Mouse (Mus musculus) brain, embryonic 14.5 days (tissue): ENCODE data around the gene Zfp609. TPM values are rescaled to one million over a fixed set of nuclear protein-coding genes. Genes with fewer than 3 reads are reported as not detected.
A peak's percentile ranks its signal among the peaks of the same experiment; 100 is the strongest.

Experiments
- DNase-seq: peaks from one replicate; pipeline ENCODE4 v3.0.0-alpha.2; 2011; ENCODE audit warnings: low read depth
- CTCF ChIP-seq: fragments of 200-500 bp; IDR thresholded peaks from 2 replicates; pipeline ENCODE4 v1.5.1; 2012; ENCODE audit warnings: inconsistent platforms, mild to moderate bottlenecking, moderate library complexity, borderline replicate concordance; ENCODE audit not compliant: insufficient read depth, insufficient read length; ENCODE audit errors: extremely low read depth
- POLR2A ChIP-seq: fragments of 200-500 bp; IDR thresholded peaks from 2 replicates; pipeline ENCODE4 v1.6.1; 2012; ENCODE audit warnings: mild to moderate bottlenecking, inconsistent platforms, borderline replicate concordance; ENCODE audit not compliant: poor library complexity, insufficient read depth, insufficient read length, severe bottlenecking; ENCODE audit errors: extremely low read depth
- polyA plus RNA-seq: library from polyadenylated mRNA; depleted of rRNA; stranded (reverse); fragments of >200 nt; gene quantifications from 2 replicates; pipeline ENCODE4 v1.2.3, GENCODE M21; 2012; rRNA removed

The Zfp609 gene
- polyA plus RNA-seq, 1 experiment, result 35.4 TPM

- DNase-seq, result no peak
- TF ChIP-seq CTCF (no peak), POLR2A (no peak)
These were observed 173.6 kb downstream of the Zfp609 start for GRCm38 (mm10) chr9:65653741-65654140.

GRCm38 (mm10) chr9:65651957-65652356, 175.4 kb downstream of the Zfp609 start:
- DNase-seq, result peak; percentile 27

GRCm38 (mm10) chr9:65649997-65650396, 177.4 kb downstream of the Zfp609 start:
- TF ChIP-seq CTCF (no peak), POLR2A (no peak)

GRCm38 (mm10) chr9:65648730-65649129, 178.6 kb downstream of the Zfp609 start:
- TF ChIP-seq CTCF (no peak), POLR2A (no peak)
- DNase-seq, result no peak

More at GRCm38 (mm10) chr9:65649997-65650396, 177.4 kb downstream of the Zfp609 start:
- DNase-seq, result no peak

GRCm38 (mm10) chr9:65646782-65647181, 180.6 kb downstream of the Zfp609 start:
- DNase-seq, result no peak
- TF ChIP-seq CTCF (no peak), POLR2A (no peak)

GRCm38 (mm10) chr9:65645984-65646383, 181.4 kb downstream of the Zfp609 start:
- TF ChIP-seq CTCF (no peak), POLR2A (no peak)
- no peak for DNase-seq

GRCm38 (mm10) chr9:65644960-65645359, 182.4 kb downstream of the Zfp609 start:
- TF ChIP-seq POLR2A, result no peak
- TF ChIP-seq CTCF, result no peak
- no peak for DNase-seq

GRCm38 (mm10) chr9:65642546-65642945, 184.8 kb downstream of the Zfp609 start:
- TF ChIP-seq CTCF, result no peak

More at GRCm38 (mm10) chr9:65642546-65642945, 184.8 kb downstream of the Zfp609 start:
- no peak for DNase-seq

Other genes starting within 250 kb of the Zfp609 start
- 5.9 TPM in 2 replicates for gene Plekho2, start 247.5 kb downstream of the Zfp609 start, polyA plus RNA-seq
- gene Pif1, start 240.4 kb downstream of the Zfp609 start, polyA plus RNA-seq, result 7.7 TPM in 2 replicates
- 6.9 and 7.0 TPM in 2 replicates for gene Rbpms2, start 197.9 kb downstream of the Zfp609 start, polyA plus RNA-seq
- gene Oaz2, start 159.6 kb downstream of the Zfp609 start, polyA plus RNA-seq, result 216 and 247 TPM in 2 replicates
- 27.5 and 37.6 TPM in 2 replicates for gene Pclaf, start 62.7 kb upstream of the Zfp609 start, polyA plus RNA-seq
- gene Trip4, start 81.2 kb upstream of the Zfp609 start, polyA plus RNA-seq, result 16.3 and 24.1 TPM in 2 replicates
- 17.3 and 26.9 TPM in 2 replicates for gene Csnk1g1, start 81.4 kb upstream of the Zfp609 start, polyA plus RNA-seq
- 342 and 348 TPM in 2 replicates for gene Ppib, start 232.7 kb upstream of the Zfp609 start, polyA plus RNA-seq
- 6.2 and 6.8 TPM in 2 replicates for gene Snx22, start 242.2 kb upstream of the Zfp609 start, polyA plus RNA-seq